Mouse (Mus musculus) lung, postnatal 10 days (tissue): Measurements from ENCODE around the gene Tmcc3.

Experiments
- DNase-seq: peaks from one replicate; pipeline ENCODE4 v3.0.0; 2021

The Tmcc3 gene

GRCm38 (mm10) chr10:94332358-94333137 is 20.8 kb downstream of the Tmcc3 start:
- no peak for DNase-seq

- DNase-seq: no peak
These were observed 21.6 kb downstream of the Tmcc3 start for GRCm38 (mm10) chr10:94333328-94333727.

- no peak for DNase-seq
These were observed 23.3 kb downstream of the Tmcc3 start for GRCm38 (mm10) chr10:94335047-94335446.

GRCm38 (mm10) chr10:94336071-94336470 is 24.3 kb downstream of the Tmcc3 start:
- no peak for DNase-seq

GRCm38 (mm10) chr10:94341501-94341900 is 29.8 kb downstream of the Tmcc3 start:
- DNase-seq: no peak

GRCm38 (mm10) chr10:94342256-94342655 is 30.5 kb downstream of the Tmcc3 start:
- DNase-seq: no peak

- DNase-seq: no peak
These were observed 31.8 kb downstream of the Tmcc3 start for GRCm38 (mm10) chr10:94343581-94343980.

- DNase-seq: no peak
These were observed 33.1 kb downstream of the Tmcc3 start for GRCm38 (mm10) chr10:94344631-94345417.

GRCm38 (mm10) chr10:94345509-94346252 is 33.9 kb downstream of the Tmcc3 start:
- no peak for DNase-seq

GRCm38 (mm10) chr10:94346596-94346995 is 34.8 kb downstream of the Tmcc3 start:
- no peak for DNase-seq

- no peak for DNase-seq
These were observed 35.5 kb downstream of the Tmcc3 start for GRCm38 (mm10) chr10:94347296-94347695.

- DNase-seq: no peak
These were observed 36.2 kb downstream of the Tmcc3 start for GRCm38 (mm10) chr10:94347959-94348358.

GRCm38 (mm10) chr10:94350207-94350606 is 38.5 kb downstream of the Tmcc3 start:
- peak; percentile 51 for DNase-seq

GRCm38 (mm10) chr10:94350896-94351661 is 39.3 kb downstream of the Tmcc3 start:
- DNase-seq: peak; percentile 64

- DNase-seq: no peak
These were observed 40.6 kb downstream of the Tmcc3 start for GRCm38 (mm10) chr10:94352172-94352876.

GRCm38 (mm10) chr10:94352877-94353853 is 41.4 kb downstream of the Tmcc3 start:
- no peak for DNase-seq

- DNase-seq: no peak
These were observed 42.3 kb downstream of the Tmcc3 start for GRCm38 (mm10) chr10:94354005-94354404.

- no peak for DNase-seq
These were observed 42.7 kb downstream of the Tmcc3 start for GRCm38 (mm10) chr10:94354427-94354826.

- peak; percentile 32 for DNase-seq
These were observed 44.9 kb downstream of the Tmcc3 start for GRCm38 (mm10) chr10:94356504-94357169.

- DNase-seq: no peak
These were observed 48.9 kb downstream of the Tmcc3 start for GRCm38 (mm10) chr10:94360664-94361063.
